Mouse (Mus musculus): ENCODE data around the gene Etfdh.
"Not testable (repeated sequence)": the region's sequence is repeated elsewhere in the genome, so short reads cannot be mapped to it uniquely, and the experiment has no call there.

Gene Etfdh

DNA sequence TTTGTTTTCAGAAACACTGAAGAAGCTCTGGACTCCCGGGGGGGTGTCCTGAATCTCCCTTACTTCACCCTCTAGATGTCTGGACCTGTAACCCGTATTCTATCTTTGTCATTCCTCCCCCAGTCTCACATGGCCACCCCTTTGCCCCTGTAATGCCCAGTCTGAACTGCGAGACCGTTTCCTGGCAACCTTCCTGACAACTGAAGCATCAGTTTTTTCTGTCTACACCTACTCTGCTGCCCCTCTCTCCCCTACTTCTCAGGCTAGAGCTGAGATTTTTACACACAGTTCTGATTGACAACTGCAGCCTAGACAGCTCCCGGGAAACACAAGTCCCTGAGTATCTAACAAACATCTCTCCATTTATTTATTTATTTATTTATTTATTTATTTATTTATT is 52.4 kb downstream of the Etfdh start:
- DNase-seq (ENCODE audit: low read depth), result no peak

DNA sequence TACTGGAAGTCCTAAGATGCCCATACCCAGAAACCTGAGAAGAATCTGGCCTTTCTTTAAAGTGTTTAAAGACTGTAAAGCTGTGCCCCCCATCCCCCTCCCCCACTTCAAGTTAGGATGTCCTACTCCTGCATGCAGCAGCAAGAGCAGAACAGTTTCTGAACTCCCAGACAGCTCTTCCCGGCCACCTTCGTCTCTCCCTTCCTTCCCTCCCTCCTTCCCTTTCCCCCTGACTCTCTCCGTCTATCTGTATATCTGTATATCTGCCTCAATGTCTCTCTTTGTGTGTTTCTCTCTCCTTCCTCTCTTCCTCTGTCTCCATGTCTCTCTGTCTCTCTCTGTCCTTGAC is 52.9 kb downstream of the Etfdh start:
- no peak for DNase-seq (ENCODE audit: low read depth)

DNA sequence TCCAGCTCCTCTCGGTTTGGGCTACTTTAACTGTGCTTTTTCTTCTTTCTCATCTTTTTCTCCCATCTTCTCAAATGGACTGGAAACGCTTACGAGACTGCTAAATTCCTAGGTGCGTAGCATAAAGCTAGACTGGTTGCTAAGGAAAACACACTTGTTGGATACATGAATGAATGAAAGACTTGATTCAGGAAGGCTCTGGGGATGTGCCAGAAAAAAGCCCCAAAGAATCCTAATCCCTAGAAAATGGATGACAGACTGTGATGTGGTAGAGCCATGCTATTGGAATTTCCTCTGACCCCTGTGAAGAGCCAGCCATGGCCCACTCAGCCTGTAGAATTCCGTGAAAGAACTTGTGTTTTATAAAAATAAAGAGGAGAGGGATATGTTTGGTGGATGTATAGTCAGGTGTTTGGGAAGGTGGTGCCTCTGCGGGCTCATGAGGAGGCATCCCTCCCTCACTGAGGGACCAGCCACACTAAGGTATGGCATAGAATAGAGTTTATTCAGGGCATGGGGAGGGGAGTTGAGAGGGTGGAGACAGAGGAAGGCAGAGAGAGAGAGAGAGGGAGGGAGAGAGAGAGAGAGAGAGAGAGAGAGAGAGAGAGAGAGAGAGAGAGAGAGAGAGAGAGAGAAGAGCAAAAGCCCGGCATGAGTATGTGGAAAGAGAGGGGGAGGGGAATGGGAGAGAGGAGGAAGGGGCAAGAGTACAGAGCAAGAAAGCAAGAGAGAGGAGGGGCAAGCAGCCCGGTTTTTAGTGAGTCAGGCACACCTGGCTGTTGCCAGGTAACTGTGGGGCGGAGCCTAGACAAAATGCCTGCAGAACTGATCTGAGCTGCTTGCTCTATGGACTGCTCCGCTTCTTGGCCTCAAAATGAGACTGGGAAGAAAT is 53.5 kb downstream of the Etfdh start:
- no peak for DNase-seq (ENCODE audit: low read depth)

DNA sequence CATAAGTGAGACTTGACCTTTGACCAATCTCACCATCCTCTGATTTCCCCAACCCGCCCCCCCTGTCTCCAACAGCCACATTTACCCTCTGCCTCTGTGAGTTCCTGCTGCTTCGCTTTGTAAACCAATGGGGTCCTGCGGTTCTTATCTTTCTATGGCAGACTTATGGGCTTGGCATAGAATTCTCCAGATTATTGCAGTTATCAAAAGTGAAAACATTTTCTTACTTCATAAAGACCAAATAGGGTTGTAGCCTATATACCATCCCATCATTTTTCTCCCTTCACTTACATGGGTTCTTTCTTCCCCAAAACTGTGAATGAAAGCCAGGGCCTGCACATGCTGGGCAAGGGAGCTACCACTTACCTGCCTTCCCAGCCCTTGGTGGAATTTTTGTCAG is 55.0 kb downstream of the Etfdh start:
- no peak for DNase-seq (ENCODE audit: low read depth)

DNA sequence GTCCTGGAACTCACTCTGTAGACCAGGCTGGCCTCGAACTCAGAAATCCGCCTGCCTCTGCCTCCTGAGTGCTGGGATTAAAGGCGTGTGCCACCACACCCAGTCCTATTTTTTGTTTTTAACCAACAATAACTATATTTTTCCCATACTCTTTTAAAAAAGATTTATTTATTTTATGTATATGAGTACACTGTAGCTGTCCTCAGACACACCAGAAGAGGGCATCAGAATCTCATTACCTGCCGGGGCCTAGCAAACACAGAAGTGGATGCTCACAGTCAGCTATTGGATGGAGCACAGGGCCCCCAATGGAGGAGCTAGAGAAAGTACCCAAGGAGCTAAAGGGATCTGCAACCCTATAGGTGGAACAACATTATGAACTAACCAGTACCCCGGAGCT is 55.9 kb downstream of the Etfdh start:
- not testable (repeated sequence) for DNase-seq (ENCODE audit: low read depth)

DNA sequence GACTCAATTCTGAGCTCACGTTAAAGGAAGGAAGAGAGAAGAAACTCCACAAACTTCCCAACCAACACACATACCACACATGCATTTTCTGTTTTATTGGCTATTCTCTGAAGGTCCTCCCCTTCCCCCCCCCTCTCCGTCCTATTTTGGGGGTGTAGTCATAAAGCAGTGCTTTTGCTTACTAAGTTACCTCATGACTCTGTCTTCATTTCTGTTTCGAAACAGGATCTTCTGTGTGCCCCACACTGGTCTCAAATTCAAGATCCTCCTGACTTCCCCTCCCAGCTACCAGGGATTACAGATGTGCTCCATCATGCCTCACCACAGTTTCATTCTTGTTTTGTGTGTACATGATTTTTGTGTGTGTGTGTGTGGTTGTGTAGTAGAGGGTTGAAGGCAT is 56.9 kb downstream of the Etfdh start:
- no peak for DNase-seq (ENCODE audit: low read depth)

DNA sequence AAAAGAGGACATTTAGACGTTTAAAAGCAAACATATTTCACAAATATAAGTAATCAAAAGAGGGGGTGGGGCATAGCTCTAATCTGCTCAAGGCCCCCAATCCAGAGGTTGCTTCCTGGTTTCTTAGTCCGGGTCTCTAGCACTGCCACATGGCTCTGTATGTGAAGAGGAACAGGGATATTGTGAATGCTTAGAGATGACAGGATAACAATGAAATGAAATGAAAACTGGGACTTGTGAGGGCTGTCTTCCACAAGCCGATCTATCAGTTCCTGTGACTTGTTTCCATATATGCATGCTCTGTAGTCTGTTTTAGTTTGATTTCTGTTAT is 60.0 kb downstream of the Etfdh start:
- DNase-seq (ENCODE audit: low read depth), result no peak

DNA sequence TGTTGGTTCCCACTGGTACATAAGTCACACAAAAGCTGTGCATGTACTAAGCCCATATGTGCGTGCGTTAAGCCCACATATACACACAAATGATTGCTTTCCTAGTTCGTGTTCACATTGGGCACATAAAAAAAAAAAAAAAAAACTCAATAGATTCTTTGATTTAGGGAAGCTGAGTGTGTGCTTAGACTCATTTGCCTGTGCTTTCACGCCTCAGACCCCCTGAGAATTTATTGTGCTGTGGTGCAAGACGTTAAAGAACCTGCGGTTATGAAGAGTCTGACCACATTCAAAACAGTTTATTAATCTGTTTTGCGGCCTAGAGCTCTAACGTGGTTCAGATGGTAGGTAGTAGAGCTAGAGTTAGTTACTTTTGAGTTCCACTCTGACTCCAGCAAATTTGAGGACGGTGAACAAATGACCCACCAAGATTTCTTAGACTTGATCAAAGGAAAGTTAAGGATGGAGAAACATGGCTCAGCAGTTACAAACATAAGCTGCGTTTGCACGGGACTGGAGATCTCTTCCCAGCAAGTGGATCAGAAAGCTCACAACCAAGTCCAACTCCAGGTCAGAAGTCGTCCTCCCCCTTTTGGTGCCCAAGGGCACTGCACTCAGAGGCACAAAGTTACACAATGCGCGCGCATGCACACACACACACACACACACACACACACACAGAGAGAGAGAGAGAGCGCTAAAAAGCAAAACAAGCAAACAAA is 60.5 kb downstream of the Etfdh start:
- no peak for DNase-seq (ENCODE audit: low read depth)

DNA sequence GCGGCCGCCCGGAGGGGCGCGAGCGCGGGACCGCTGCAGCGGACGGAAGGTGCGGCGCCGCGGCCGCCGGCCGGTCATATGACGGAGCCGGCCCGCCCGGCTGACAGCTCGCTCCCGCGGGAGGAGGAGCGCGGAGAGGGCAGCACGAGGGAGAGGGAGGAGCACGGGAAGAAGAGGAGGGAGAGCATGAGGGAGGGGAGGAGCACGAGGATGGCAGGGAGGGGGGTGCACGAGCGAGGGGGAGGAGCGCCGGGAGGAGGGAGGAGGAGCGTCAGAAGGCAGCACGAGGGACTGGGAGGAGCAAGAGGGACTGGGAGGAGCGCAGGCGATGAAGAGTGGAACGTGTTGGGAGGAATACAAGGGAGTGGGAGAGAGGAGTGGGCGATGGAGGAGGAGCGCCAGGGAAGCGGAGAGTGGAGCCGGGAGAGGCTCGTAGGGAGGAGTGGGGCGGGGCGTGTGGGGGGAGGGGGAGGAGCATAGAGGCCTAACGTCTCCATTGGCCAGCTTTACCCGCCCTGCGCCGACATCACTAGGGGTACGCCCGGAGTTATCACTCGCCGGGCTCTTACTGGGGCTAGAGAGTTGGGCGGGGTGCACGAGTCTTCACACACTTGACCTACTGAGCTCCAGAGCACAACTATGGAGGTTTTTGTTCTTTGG is 61.5 kb downstream of the Etfdh start, which contains the start of gene Fnip2:
Fnip2 (minus strand) TSS at position 94 of the 660 bp plus-strand sequence.
- peak; percentile 92 for DNase-seq (ENCODE audit: low read depth)

DNA sequence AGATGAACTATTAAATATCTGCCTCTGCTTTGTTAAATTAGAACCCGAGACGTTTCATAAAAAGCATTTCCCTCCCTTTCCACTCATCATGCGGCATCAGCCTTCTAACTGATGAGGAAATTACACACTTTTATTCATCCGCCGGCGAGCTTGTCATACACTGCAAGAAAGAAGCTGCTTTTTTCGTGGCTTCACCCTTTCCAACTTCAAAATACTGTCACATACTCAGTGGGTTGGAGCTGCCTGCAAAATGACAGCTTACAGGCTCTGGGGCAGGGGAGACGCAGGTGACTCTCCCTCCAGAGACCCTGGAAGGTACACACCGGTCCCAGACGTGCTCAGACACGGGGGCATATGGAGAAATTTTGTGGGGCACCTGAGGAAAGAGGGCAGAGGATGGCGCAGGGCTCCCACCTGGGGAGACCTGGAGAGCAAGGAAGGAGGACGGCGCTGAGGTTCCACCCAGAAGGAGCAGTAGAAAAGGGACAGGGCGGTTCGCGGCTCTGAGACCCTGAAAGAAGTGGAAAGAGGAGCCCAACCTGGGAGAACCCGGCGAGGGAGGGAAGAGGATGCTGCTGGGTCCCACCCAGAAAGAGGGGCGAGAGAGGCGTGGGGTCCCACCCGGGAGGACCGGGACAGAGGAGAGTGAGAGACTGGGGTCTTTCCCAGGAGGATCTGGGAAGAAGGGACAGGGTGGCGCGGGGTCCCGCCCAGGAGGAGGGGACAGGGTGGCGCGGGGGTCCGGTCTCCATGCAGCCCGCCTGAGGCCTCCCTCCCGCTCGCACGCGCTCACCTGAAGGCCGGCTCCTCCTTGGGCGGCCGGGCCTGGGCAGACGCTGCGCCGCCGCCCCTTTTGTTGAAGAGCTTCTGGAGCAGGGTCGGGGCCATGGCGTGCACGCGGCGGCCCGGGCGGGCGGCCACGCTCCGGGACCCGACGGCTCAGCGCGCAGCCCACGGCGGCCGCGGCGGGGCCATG is 62.3 kb downstream of the Etfdh start:
- DNase-seq (ENCODE audit: low read depth), result no peak

DNA sequence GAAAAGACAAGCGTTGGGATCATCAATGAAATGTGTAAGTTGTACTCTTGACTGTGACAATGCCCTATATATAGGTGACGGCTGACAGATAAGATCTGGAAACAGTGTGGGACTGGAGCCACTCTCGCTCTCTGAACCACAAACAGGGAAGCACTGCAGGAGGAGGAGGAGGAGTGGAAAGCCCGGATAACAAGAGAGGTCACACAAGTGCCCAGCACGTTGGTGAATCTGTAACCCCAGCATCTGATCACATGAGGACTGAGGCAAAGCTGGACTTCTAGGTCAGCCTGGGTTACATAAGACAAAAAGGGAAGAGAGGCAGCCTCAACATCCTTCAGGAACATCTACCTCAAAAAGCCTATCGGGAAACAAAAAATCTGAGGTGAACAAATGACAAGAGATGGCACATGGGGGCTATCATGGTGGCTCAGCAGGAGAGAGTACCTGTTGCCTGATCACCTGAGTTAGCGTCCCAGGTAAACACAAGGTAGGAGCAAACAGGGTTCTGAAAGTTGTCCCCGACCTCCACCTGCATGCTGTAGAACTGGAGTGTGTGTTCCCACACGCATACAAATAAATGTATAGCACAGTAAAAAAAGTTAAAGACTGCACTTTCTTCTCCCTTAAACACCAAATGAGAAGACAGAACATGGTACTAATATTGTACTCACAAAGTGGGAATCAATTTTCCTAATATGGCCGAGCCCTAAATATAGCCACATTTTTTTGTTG is 64.3 kb downstream of the Etfdh start:
- DNase-seq (ENCODE audit: low read depth), result no peak

DNA sequence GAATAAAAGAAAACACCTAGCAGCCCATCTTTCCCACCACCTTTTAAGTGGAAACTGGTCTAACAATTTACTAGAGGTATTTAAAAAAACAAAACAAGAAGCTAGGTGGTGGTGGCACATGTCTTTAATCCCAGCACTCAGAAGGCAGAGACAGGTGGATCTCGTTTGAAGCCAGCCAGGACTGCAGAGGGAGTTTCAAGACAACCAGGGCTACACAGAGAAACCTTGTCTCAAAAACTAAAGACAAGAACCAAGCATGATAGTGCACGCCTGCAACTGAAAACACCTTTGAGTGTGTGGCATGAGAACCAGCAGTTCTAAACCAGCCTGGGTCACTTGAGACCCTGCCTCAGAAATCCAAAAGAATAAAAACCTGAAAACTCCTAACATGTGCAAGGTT is 65.8 kb downstream of the Etfdh start:
- no peak for DNase-seq (ENCODE audit: low read depth)

DNA sequence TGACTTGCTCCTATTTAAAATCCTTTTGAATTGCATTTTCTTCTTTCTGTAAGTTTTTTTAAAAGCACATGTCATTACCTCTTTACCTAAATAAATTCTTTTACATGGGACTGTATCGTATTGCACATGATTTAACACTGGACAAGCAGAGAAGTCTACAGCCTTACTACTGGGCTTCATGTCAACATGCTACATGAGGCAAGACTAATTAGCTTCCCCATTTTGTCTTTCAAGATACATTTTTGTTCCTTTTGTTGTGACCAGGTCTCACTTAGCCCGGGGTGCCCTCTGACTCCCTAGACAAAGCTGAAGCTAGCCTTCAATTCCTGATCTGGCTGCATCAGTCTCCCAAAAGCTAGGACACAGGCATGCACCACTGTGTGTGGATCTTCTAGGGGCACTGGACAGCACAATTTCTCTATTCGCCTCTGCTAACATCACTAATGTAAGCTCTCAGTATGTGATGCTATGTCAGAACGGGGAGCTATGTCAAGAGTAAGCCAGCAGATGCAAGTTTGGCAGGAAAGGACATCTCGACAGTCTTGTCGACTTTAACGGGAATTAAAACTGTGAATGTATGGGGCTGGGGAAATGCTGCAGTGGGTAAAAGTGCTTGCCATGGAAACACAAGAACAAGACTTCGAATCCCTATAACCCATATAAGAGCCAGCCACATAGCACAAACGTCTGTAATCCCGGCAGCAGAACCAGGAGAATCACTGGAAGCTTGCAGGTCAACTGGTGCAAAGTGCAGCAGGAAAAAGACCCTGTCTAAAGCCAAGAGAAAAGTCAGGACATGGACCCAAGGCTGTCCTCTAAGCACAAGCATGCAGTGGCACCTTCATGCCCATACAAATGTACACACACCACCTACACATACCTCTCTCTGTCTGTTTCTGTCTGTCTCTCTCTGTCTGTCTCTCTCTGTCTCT is 67.2 kb downstream of the Etfdh start:
- no peak for DNase-seq (ENCODE audit: low read depth)

DNA sequence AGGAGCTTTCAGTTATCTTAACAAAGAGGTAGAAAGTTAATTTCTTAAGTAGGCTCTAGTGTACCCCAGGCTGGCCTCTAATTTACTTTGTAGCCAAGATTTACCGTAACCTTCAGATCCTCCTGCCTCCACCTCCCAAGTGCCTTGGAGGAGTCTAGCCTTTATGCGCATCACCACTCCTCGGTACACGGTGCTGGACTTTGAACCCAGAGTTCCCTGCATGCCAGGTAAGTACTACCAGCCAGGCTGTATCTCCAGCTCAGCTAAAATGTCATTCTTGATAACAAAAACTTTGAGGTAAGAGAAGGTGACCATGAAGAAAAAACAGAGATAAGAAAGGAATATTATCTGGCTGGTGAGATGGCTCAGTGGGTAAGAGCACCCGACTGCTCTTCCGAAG is 68.7 kb downstream of the Etfdh start:
- DNase-seq (ENCODE audit: low read depth), result no peak

DNA sequence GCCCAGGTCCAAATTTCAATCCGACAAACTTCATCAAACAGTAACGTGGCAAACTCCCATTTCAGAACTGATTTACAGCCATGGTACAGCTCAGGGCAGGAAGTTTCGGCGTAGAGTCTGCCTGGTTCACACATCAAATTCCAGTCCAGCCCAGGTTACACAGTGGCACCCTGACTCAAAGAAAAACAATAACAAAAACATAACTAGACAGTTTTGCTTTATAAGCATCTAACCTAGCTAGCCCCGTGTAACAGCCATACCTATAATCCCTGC is 69.6 kb downstream of the Etfdh start:
- DNase-seq (ENCODE audit: low read depth), result no peak

DNA sequence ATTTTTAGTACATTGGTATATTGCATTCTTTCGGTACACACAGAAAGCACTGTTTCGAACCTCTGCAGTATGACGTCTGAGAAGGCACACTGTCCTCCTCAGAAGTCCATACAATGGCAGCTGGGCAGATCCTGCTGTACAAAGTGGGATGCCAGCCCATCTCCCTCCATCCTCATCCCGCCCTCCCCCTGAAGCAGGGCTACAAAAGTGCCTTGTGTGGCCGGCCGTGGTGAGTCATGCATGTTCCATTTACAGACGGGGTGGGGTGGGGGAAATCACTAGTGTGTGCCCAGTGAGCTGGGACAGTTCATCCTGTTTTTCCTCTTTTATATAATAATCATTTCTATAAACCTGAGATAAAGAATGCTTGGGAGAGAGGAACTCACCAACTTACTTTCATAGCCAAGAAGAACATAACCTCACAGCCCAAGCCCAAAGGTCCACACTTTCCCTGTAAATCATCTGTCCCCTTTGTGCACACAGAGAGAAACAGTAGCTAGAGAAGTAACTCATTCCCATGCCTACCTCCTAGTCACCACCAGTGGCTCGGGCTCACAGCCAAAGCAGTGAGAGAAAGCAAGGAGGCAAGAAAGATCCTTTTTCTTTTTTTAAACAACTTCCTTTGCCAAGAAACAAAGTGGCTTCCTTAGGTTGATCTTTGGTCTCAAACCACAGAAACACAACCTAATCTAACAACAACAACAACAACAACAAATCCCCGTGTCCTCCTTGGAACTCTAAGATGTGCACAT is 70.1 kb downstream of the Etfdh start:
- peak; percentile 70 for DNase-seq (ENCODE audit: low read depth)

DNA sequence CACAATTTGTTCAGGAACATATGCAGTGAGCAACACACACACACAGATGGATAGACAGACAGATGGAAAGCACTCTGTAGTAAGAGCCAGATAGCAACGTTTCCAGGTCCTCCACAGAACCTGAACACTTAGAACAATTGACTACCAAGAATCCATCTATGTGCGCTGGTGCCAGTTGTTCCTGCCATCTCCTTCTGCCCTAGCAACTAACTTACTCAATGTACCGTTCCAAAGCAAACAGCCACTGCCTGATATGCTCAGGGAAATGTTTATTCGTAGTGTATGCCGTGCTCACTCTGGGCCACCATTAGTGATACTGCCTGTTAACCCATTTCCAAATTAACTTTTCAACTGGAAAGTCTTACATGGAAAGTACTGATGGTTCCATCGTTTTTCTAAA is 74.2 kb downstream of the Etfdh start:
- no peak for DNase-seq (ENCODE audit: low read depth)

Measured in fibroblast of lung, adult 2 months (primary cell).